Mouse (Mus musculus) lung, postnatal 25 days (tissue): ENCODE measurements around the gene Atl1.

ENCODE experiments used
- DNase-seq: peaks from one replicate; pipeline ENCODE4 v3.0.0; 2022; ENCODE audit warnings: low spot score

Gene Atl1

GRCm38 (mm10) chr12:69941655-69942329 lies 49.4 kb downstream of the Atl1 start:
- no peak for DNase-seq

DNA sequence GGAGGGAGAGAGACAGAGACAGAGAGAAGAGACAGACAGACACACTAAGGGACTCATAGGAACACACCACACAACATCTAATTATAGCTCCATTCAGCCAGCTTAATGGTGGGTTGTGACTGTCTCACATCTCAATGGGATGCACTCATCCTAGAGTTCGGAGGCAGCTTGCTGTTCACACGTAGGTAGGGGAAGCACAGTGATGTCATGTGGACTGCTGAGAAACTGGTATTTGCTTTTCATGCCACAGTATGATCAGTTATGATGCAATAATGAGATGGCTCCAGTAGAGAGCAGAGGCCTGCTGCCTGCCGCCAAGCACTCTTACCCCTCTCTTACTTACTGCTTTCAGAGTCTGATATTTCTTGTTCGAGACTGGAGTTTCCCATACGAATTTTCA lies 53.4 kb downstream of the Atl1 start:
- DNase-seq: no peak

GRCm38 (mm10) chr12:69947502-69947901 lies 55.1 kb downstream of the Atl1 start:
- no peak for DNase-seq

DNA sequence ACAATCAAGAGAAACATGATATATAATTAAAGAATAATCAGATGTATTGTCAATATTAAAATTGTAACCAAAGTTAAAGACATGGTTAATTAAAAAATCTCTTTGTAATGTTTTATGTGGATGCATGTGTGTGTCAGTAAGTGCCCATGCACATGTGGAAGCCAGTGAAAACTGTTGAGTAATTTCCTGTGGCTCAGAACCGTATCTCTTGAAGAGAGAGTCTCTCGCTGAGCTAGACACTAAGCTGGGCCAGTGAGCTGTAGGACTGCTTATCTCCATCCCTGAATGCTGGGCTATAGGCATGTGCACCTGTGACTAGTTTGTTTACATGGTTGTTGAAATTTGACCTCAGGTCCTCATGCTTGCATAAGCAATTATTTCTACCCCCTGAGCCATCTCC lies 65.0 kb downstream of the Atl1 start:
- DNase-seq: no peak

DNA sequence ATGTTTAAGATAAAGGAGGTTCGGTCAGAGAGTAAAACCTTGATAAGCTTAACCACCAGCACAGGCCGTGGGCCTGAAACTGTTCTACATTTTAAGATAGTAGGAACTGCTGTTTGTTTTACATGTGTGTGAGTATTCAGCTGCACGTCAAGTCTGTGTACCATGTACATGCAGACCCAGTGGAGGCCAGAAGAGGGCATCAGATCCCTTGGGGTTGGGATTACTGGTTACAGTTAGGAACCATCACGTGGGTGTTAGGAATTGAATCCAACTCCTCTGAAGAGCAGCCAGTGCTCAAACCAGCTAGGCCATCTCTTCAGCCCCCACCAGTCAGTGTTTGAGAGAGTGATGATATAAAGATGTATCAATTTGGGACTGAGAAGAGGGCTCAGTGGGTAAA lies 70.1 kb downstream of the Atl1 start:
- DNase-seq: peak; percentile 82

GRCm38 (mm10) chr12:69963141-69963540 lies 70.7 kb downstream of the Atl1 start:
- no peak for DNase-seq

DNA sequence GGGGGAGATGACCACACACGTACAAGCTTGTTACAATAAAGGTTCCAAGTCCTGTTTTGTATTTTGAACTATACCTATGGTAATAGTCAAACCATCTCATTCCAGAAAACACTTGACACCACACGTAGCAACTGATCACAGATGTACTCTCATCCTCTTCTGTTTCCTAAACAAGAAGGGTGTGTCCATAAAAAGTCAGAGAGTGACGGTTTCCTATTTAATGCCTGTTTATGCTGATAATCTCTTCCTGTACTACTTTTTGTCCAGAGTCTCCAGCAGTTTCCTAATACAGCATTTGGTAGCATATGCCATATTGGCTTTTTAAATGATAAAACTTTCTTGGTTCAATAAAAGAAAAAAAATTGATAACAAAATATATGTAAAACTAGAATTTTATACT lies 73.2 kb downstream of the Atl1 start:
- no peak for DNase-seq

- peak; percentile 44 for DNase-seq
Observed at GRCm38 (mm10) chr12:69966071-69966470, 73.7 kb downstream of the Atl1 start.

GRCm38 (mm10) chr12:69967112-69967511 lies 74.7 kb downstream of the Atl1 start:
- no peak for DNase-seq

DNA sequence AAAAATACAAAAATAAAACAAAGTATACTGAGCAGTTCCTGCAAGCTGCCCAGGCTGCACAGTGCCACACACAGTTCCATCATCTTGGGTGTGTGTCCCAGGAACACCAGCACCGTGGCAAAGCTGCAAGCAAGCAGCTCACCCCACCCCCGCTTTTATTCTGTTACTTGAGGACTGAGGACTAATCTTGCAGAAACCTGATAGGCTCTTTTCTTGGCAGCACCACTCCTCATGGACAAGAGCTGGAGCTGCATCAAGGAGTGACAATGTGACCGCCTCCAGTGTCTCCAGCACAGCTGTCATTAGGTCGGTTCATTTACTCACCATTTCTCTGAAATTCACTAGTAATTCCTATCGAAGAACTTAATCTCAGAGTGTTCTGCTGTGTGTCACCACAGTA lies 75.7 kb downstream of the Atl1 start:
- no peak for DNase-seq

- DNase-seq: no peak
Observed at GRCm38 (mm10) chr12:69973666-69974065, 81.3 kb downstream of the Atl1 start.

DNA sequence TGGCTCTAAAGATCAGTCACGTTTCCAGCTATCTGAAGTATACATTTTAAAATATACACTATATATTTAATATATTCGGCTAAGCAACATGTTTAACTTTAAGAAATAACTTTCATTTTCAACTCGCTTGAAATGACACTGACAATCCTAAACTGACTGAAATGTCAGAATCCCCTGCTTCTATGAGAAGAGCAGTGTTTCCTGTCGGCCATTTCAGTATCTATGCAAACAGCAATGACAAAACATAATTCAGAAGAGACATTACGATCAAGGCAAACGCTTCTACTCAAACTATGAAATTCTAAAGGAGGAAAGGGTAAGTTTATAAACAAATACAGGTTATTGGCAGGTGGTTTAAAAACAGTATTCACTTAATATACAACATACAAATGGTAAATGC lies 84.3 kb downstream of the Atl1 start:
- no peak for DNase-seq

- DNase-seq: no peak
Observed at GRCm38 (mm10) chr12:69977376-69977998, 85.1 kb downstream of the Atl1 start.

DNA sequence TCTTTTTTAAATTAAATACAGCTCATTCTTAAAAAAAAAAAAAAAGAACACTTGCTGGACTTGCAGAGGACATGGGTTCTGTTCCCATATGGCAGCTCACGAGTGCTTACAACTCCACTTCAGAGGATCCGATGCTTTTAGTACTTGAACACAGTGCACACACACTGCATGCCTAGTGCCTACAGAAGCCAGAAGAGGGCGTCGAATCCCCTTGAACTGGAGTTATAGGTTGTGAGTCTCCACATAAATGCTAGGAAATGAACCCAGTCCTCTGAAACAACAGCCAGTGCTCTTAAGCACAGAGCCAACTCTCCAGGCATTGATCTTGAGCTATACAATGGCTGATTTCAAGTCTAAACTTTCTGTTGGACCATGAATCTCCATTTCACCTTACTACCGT lies 90.5 kb downstream of the Atl1 start:
- DNase-seq: no peak

DNA sequence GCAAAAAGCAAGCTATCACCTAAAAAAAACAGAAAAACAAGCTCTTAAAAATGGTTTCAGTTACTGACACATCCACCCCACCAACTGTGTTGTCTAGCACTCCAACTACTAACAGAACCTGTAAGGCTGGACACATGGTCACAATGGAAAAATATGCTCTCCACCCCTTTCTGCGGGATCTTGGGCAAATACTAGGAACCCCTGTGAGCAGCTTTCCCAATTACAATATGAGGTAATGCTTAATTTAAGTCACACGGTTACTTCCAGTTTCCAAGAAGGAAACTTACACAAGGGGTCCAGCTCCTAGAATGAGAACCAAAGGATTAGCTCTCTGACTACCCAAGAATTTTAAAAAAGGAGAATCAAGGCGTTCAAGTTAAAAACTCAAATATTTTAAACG lies 93.1 kb downstream of the Atl1 start:
- DNase-seq: peak; percentile 62

DNA sequence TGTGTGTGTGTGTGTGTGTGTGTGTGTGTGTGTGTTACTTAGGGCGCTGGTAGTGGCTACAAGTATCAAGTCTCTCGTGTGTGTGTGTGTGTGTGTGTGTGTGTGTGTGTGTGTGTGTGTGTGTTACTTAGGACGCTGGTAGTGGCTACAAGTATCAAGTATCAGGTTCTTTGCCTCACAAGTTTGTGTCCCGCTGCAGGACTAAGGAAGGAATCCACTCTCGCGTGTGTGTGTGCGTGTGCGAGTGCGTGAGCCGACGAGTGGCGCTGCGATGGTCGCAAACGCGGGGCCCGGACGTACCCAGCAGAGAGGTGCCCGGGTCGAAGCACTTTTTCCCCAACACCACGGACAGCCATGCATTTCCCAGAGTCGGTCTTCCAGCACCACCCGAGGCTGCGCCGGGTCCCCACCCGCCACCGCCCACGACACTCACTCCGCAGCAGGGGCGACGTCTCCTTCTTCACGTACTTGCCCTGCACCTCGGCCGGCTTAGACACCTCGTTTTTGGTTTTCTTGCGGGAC lies 93.9 kb downstream of the Atl1 start:
- no peak for DNase-seq

DNA sequence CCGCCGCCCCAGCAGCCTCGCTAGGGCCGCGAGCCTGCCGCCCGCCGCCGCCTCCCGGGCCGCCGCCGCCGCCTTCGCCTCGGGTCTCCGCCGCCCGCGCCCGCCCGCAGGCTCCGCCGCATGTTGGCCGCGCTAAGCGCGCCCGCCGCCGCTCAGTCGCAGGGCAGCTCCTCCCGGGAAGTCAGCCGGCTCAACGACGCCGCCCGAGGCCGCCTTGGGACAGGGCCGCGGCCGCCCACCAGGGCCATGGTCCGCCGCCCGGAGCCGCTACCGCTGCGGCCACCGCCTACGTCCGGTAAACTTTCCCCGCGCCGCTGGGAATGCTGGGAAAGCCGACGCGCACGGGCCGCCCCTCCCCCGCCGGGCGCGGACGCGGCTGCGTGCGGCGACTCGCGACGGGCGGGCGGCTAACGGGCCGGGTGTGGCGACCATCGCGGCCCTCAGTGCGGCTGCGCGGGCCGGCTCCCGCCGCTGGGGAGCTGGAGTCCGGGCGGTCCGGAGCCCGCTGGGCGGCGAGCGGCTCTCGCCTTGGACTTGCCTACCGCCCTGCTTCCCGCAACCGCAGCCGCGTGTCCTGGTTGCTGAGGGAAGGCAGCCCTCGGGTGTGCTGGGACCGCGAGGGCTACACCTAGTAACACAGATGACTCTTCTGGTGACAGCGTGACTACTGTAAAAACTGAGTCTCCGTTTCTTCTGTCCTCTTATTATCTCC lies 94.5 kb downstream of the Atl1 start, which contains the start of gene Sav1:
Gene Sav1 (minus strand): TSS at position 217 of the 712 bp plus-strand sequence.
- peak; percentile 90 for DNase-seq

- no peak for DNase-seq
Observed at GRCm38 (mm10) chr12:69995382-69995781, 103.0 kb downstream of the Atl1 start.

- DNase-seq: no peak
Observed at GRCm38 (mm10) chr12:69998186-69998983, 106.0 kb downstream of the Atl1 start.

- no peak for DNase-seq
Observed at GRCm38 (mm10) chr12:70005103-70005502, 112.7 kb downstream of the Atl1 start.

DNA sequence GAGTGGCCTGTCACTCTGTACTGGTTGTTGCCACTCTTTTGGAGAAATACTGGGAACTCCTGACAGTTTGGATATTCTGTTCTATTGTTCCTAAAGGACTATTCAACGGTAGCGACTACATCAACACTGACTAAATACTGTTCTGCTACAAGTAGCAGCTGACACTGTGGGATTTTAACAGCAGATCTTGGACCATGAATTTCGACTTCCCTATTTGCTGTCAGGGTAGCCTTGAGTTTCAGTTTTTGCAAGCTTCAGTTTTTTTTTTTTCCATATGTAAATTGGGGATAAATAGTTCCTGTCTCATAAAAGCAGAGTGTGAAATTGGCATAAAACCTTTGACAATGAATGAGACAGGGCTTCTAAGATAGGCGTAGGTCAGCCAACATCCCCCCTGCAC lies 117.9 kb downstream of the Atl1 start:
- DNase-seq: no peak

DNA sequence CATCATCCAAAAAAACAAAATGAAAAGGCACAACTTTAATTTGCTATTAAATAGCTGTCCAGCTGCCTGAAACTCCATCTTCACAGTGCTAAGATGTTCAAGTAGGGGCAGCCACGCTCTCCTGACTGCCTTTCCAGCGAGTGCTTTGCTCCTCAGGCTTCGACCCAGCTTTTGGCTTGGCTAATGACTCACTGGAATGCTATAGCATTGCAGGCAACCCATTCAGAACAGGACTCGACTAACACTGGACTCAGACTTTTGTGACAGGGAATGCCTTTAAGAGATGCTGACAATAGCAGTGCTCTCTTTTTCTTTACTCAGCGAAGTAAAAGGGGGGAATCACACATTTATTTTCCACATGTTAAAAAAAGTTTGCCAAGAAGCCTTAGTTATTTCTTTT lies 119.3 kb downstream of the Atl1 start:
- no peak for DNase-seq
